Mouse (Mus musculus) heart, postnatal 10 days (tissue): Measurements from ENCODE around the gene Clstn3. TPM values are rescaled to one million over a fixed set of nuclear protein-coding genes. Genes with fewer than 3 reads are reported as not detected.
"Not testable (repeated sequence)": the region's sequence is repeated elsewhere in the genome, so short reads cannot be mapped to it uniquely, and the experiment has no call there.

Experiments
- DNase-seq, 2 experiments: peaks; one replicate each; pipeline ENCODE4 v3.0.0; 2021
- intact Hi-C: fragments of 180-260 bp; cut with DNase I; formaldehyde crosslinking; loops from one replicate; pipeline ENCODE4 v1.15.1; 2025
- total RNA-seq, 2 experiments: library from RNA; stranded (reverse); gene quantifications; 2 replicates each; pipeline ENCODE4 v1.2.3; 2021

Clstn3 gene
- total RNA-seq, 2 experiments from 2014 or later, result 2.0 to 11.3 TPM

- no peak for DNase-seq
These were observed 45.9 kb downstream of the Clstn3 start for GRCm38 (mm10) chr6:124418686-124419085.

GRCm38 (mm10) chr6:124415347-124416088 lies 49.1 kb downstream of the Clstn3 start:
- DNase-seq, result peak; percentile 88
- intact Hi-C loops, result no loop called here

More at GRCm38 (mm10) chr6:124418686-124419085, 45.9 kb downstream of the Clstn3 start:
- intact Hi-C loops, result no loop called here

GRCm38 (mm10) chr6:124414927-124415325 lies 49.7 kb downstream of the Clstn3 start, which contains the start of gene Pex5:
Gene Pex5 (minus strand): TSS chr6:124415067.
- DNase-seq, result peak; percentile 98
- intact Hi-C loops, result no loop called here

GRCm38 (mm10) chr6:124414150-124414926 lies 50.3 kb downstream of the Clstn3 start:
- intact Hi-C loops, result no loop called here
- peak; percentile 50 to 57 for DNase-seq

- no peak for DNase-seq
- intact Hi-C loops, result no loop called here
These were observed 50.8 kb downstream of the Clstn3 start for GRCm38 (mm10) chr6:124413770-124414149.

GRCm38 (mm10) chr6:124408355-124408754 lies 56.2 kb downstream of the Clstn3 start:
- intact Hi-C loops, result no loop called here
- DNase-seq, result no peak

GRCm38 (mm10) chr6:124407180-124407579 lies 57.4 kb downstream of the Clstn3 start:
- intact Hi-C loops, result no loop called here
- DNase-seq, result no peak

GRCm38 (mm10) chr6:124406326-124406725 lies 58.3 kb downstream of the Clstn3 start:
- DNase-seq, result no peak

GRCm38 (mm10) chr6:124399738-124400137 lies 64.9 kb downstream of the Clstn3 start:
- no peak for DNase-seq
- intact Hi-C loops, result no loop called here

More at GRCm38 (mm10) chr6:124406326-124406725, 58.3 kb downstream of the Clstn3 start:
- intact Hi-C loops, result no loop called here

- DNase-seq, intact Hi-C loops: not testable (repeated sequence)
These were observed 69.6 kb downstream of the Clstn3 start for GRCm38 (mm10) chr6:124394991-124395390.

Other genes starting within 250 kb of the Clstn3 start
- gene Vmn2r27, start 232.9 kb downstream of the Clstn3 start, total RNA-seq, result not detected
- 1 to 10 TPM; 4.7 to 9.7 TPM for gene Cd163, start 160.1 kb downstream of the Clstn3 start, total RNA-seq
- 10 to 100 TPM; 28.3 to 31.9 TPM for gene Pex5, start 49.7 kb downstream of the Clstn3 start, total RNA-seq
- gene C1rl, start 28.3 kb upstream of the Clstn3 start, total RNA-seq, result 1 to 10 TPM in 1 of 2 experiments, under 1 TPM in 1; 0.84 to 1.1 TPM
- 1 to 10 TPM; 6.9 to 8.8 TPM for gene C1ra, start 47.6 kb upstream of the Clstn3 start, total RNA-seq
- 10 to 100 TPM; 20.1 to 23.3 TPM for gene C1s1, start 77.6 kb upstream of the Clstn3 start, total RNA-seq
- under 1 TPM; 0.74 to 0.79 TPM for gene C1rb, start 105.5 kb upstream of the Clstn3 start, total RNA-seq
- gene C1s2, start 171.3 kb upstream of the Clstn3 start, total RNA-seq, result under 1 TPM; 0.26 to 0.45 TPM
- 10 to 100 TPM; 56.5 to 68.8 TPM for gene Lpcat3, start 198.2 kb upstream of the Clstn3 start, total RNA-seq
- gene Emg1, start 247.4 kb upstream of the Clstn3 start, total RNA-seq, result 10 to 100 TPM; 64.2 to 66.4 TPM
- gene Phb2, start 247.5 kb upstream of the Clstn3 start, total RNA-seq, result 100 to 1,000 TPM; 394 to 399 TPM